Mouse (Mus musculus) spleen, postnatal 36 days (tissue): Measurements from ENCODE around the gene Trem2.
"Not testable (repeated sequence)": the region's sequence is repeated elsewhere in the genome, so short reads cannot be mapped to it uniquely, and the experiment has no call there.

Experiments
- DNase-seq, 2 experiments: peaks; one replicate each; pipeline ENCODE4 v3.0.0; 2022; ENCODE audit warnings: low spot score in 2 of 2, mixed read lengths in 1 of 2

The Trem2 gene

DNA sequence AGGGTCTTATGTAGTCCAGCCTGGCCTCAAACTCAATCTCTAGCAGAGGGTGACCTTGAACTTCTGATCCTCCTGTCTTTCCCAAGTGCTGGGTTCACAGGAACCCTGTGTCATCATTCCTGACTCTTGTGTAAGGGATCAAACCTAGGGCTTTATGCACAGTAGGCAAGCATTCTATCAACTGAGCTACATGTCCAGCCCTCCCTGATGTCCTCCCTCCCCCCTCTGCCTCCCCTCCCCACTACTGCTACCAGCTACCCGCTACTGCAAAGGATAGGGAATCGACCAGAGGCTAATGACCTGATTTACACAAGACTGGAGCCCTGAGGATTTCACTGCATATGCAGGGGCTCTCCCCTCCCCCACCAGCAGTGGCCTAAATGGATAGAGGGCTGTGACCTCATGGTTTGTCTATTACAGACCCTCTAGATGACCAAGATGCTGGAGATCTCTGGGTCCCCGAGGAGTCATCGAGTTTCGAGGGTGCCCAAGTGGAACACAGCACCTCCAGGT, 4.5 kb downstream of the Trem2 start:
- no peak for DNase-seq

DNA sequence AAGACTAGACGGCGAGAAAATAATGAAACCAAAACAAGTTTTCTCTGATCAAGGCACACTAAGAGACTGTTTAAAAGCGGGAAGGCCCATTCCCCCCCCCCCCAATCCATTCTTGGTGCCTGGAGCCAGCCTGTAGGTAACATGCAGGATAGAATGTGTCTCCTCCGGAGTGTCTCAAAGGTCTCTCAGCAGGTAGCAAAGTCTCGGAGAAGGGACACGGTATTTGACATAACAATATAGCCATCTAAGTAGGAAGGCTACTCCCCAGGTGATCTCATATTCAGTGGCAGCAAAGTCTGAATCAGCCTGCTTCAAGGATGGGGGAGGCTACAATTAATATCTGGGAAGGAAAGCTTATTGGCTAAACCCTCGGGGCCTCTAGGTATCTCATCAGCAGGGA, 6.8 kb downstream of the Trem2 start:
- DNase-seq: not testable (repeated sequence)

DNA sequence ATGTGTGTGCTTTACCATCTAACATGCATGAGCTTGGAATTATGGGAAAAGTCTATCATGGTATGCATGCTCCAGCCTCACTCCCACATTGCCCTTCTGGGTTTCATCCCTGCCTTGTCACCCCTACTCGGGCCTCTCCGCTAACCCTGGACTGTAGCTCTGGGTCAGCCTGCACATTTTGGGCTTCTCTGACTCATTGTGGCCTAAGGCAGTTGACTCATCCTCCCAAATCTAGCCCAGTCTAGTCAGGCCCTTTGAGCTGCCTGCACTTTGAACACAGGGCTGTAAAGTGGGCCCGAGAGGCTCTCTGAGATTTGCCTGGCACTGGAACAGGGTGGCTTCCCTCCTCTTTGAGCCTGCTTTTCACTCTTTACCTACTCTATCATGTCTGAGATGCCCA, 9.6 kb downstream of the Trem2 start:
- no peak for DNase-seq

DNA sequence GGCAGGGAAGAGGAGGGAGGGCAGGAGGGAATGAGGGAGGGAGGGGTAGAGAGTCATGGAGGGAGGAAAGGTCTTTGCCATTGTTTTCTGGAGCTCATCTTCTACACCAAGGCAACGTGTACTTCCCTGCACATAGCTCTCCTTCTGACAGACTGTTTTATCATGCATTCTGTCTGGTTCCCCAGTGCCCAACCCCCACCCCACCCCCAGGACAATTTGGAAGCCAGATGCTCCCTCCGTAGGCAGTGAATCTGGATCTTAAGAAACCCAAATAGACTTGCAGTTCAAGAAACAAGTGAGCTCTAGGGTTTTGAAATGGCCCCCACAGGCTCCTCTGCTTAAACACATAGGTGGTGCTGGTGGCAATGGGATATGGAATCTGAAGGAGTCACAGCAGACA, 11.7 kb downstream of the Trem2 start:
- DNase-seq: no peak

DNA sequence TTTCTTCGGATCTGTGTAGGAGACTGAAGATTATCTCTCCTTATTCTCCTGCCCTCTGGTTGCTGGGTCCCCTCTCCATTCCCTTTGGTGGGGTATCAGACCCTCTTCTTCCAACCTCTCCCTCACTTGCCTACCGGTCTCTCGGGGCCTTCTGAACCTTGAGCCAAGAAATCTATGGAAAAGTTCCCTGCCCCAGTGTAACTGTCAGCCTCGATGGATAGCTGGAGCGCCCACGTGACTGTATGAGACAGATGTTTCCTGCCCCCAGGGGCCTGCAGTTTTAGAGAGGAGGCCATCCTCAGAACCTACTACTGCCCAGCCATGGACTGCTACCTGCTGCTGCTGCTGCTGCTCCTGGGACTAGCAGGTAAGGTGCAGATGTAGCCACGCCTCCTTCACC, 13.4 kb downstream of the Trem2 start, which contains the start of gene Treml1:
Gene Treml1 (plus strand): TSS at position 301 of the 400 bp plus-strand sequence.
- DNase-seq: no peak

DNA sequence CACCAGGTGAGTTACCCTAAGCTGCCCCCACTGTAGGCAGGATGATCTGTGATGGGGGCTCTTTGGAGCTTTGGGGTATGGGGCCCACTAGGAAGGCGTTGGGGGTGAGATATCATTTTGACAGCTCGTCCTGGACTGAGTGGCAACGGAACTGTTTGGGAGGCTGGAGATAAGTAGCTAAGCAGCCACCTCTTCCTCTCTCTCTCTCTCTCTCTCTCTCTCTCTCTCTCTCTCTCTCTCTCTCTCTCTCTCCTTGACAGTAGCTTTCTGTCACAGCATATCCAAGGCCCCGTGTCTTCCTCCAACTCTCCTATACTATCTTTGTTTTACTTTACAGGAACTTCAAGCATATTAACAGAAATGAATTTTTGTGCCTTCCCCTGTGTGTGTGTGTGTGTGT, 14.3 kb downstream of the Trem2 start:
- no peak for DNase-seq

DNA sequence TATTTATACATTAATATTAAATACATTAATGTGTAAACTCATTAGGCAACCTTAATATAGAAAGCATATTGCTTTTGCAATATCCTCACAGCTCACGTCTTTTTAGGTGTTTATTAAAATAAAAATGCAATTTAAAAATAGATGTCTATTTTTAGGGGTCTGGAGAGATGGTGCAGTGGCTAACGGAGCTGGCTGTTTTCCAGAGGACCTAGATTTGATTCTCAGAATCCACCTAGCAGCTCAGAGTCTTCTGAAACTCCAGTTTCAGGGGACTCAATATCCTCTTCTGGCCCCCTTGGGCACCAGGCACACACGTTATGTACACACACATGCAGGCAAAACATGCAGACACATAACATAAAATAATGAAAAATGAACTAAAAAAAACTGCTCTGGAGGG, 16.1 kb downstream of the Trem2 start:
- DNase-seq: no peak

DNA sequence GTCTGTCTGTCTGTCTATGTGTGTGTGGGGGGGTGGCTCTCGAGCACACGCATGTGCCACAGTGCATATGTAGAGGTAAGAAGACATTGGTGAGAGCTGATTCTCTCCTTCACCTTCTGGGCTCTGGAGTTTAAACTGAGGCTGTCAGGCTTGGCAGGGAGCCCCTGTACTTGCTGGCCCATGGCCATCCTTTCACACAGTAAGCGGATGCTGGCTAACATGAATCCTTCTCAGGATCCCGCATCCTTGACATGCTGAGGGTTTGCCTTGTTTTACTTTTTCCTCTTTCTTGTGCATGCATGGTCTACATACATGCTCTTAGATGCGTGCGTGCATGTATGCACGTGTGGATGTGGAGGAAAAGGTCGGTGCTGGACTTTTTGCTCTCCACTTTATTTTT, 16.8 kb downstream of the Trem2 start:
- DNase-seq: no peak

DNA sequence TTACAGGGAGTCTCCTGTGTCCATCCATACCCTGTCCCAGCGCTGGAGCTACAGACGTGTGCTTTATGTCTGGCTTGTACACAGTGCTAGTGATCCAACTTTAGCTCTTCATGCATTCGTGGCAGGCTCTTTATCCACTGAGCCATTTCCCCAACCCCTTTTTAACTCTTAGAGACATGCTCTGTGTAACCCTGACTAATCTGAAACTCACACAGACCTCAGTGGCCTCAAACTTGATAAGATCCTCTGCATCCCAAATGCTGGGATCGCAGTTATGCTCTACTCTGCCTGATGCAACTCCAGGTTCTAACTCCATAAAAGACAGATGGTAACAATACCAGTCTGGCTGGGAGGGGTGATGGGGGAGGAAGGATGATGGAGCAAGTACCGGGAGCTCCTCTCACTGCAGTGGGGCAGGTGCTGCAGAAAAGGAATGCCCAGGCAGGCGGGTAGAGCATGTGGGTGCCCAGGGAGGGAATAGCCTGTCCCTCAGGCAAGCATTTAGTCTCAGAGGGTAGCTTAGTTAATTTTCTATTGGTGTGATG, 17.3 kb downstream of the Trem2 start:
- DNase-seq: no peak

DNA sequence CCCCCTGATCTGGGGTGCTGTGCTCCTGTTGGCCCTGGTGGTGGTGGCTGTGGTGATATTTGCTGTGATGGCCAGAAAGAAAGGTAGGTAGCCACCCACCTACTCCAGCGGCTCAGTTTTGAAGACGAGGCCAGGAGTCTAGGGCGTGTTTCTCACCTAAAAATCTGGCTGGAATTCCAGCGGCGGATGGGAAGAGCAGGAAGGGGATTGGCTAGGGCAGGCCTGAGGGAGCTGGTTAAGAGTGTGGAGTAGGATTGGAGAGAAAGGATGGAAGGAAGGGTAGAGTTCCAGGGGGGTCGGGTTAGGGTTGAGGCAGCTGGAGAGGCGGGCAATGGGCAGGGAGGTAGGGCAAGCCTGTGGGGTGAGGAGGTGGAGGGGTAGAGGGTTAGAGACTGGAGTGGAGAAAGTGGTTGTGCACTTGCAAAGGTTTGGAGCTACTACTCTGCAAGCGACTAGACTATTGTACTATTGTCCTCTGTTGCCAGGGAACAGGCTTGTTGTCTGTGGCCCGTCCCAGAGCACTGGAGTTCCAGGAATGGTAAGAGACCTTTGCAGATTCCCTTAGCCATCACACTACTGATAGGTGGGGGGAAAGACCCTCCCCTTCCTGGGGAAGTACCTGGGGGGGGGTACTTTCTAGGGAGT, 19.4 kb downstream of the Trem2 start:
- no peak for DNase-seq

DNA sequence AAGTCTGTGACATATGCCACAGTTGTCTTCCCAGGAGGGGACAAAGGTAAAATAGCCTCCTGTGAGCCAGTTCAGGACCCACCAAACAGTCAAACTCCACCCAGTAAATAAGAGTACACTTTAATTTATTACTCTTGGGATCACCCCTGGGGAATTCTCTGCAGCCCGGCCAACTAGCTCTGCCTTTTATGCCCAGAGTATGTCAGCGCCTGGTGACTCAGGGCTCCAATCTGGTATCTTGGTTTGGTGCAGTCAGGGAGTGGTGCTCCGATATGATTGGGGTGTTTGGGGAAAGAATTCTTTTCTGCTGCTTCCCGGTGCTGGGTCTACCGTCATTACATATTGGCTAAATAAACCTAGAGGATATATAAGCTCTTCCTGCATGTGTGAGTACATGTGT, 20.6 kb downstream of the Trem2 start:
- DNase-seq: no peak

DNA sequence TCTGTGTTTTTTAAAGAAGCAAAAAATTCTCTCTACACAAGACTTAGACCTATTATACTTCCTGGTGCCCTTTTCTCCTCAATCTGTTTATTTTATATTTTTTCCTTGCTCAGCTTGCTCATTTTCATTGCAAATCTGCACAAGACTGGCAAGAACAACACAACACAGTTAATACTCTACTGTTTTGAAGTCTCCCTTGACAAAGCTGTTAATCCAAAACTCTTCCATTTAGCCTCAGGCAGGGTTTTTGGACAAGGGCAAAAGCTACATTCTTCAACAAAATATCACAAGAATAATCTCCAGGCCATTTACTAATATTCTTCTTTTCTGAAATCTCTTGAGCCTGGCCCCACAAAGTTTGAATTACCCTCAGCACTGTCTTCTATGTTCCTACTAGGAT, 25.4 kb downstream of the Trem2 start:
- no peak for DNase-seq

DNA sequence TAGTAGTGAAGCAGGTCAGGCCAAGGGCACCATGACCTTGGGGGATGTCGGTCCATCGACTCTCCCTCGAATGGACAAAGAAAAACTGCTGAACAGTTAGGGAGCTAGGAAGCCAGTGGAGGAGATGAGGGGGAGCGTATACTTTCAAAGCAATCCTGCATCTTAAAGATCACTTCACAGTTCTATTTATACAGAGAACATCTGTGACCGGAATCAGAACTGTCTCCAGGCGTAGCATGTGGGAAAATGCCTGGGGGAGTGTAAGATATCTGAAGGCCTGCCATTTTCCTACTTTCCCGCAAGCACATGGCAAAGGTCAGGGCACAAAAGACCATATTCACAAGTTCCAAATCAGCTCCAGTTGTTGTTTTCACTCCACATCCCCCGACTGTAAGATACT, 26.8 kb downstream of the Trem2 start:
- DNase-seq: no peak

DNA sequence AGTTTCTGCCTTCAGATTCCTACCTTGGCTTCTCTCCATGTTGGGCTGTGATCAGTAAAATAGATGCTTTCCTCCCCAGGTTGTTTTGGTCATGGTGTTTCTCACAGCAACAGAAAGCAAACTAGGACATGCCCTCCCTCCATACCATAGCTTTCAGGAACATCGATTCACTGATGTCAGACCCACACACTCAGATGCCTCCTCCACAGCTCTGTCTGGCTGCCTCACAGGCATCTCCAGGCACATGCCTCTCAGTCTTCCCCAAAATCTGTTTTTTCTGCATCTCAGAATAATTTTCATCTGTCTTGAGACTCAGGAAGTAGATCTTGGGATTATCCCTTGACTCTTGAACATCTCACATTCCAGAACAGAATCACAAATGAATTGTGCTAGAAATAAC, 29.9 kb downstream of the Trem2 start:
- DNase-seq: no peak

DNA sequence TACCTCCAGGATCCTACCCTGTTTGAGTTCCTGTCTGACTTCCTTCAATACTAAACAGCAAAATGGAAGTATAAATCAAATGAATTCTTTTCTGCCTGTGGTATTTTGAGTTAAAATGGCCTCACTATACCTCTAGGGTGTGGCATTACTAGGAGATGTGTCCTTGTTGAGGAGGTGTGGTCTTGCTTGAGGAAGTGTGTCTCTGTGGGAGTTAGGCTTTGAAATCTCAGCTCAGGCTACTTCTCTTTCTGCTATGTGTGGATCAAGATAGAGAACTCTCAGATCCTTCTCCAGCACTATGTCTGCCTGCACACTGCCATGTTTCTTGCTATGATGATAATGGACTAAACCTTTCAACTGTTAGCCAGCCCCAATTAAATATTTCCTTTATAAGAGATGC, 32.8 kb downstream of the Trem2 start:
- DNase-seq: no peak

DNA sequence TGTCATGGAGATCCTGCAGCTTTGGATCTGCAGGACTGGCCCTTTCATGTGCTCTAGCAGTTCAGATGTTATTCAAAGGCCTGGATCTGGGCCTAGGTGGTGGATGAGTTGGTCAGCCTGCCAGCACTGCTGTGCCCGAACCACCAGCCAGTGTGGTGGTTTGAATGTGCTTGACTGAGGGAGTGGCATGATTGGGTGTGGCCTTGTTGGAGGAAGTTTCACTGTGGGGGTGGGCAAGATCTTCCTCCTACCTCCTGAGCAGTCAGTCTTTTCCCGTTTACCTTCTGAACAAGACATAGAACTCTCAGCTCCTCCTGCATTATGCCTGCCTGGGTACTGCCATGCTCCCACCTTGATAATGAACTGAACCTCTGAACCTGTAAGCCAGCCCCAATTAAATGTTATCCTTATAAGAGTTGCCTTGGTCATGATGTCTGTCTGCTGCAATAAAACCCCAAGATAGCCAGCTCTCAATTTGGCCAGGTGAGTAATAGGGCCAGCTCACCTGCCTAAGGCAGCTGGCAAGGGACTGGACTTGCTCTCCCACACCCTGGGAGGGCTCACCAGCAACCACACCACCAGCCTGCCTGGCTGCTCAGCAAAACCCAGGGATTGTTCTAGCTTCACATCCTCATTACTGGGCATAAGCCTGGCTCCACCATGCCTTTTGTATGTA, 39.7 kb downstream of the Trem2 start:
- DNase-seq: no peak

DNA sequence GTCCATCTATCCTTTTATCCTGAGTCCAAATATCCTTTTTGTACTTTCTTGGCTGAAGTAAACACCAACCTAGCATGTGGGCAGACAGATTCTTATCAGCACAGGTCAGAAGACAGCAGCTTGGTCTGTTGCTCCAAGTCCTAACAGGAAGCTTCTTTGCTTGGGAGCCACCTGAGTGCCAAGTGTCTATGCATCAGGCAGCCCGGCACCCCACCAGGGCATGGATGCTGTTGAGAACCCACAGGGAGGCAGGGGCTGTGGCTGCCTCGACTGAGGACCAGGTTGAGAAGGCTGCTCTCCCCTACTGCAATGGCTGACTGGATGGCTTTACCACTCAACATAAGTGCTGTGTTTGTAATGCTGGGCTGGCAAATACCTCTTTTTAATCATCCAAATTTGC, 42.5 kb downstream of the Trem2 start:
- DNase-seq: no peak

DNA sequence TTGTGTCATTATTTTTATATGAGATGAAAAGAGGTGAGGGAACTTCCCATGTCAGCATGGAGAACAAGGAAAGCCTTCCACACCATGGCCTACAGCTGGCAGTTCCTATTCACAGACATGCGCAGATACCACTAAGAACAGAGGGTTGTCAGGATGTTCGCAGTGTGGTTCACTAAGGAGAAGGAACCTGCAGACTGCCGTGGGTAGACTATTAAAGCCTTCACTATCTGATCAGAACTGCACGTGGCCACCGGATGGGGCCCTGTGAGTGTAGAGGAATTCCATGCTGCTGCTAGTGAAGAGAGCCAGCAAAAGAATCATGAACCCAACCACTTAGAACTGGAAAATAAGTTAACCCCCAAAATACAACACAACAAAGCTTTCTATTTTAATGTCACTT, 43.2 kb downstream of the Trem2 start:
- DNase-seq: no peak

DNA sequence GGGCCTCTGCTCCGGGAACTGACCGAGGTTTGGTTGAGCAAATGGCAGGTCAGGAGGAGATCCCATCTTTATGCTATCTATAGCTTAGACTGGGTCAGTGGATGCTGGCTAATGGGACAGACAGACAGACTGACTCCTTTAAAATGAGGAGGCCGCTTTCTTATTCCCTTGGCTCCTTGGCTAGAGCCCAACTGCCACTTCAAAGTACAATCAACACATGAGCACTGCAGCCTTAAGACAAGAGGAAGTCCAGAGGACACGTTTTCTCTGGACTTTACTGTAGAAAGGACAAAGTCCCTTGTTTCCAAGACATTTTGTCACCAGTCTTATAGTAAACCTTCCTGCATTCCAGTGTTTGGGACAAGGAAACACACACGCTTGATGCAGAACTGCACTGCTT, 45.2 kb downstream of the Trem2 start:
- DNase-seq: no peak

DNA sequence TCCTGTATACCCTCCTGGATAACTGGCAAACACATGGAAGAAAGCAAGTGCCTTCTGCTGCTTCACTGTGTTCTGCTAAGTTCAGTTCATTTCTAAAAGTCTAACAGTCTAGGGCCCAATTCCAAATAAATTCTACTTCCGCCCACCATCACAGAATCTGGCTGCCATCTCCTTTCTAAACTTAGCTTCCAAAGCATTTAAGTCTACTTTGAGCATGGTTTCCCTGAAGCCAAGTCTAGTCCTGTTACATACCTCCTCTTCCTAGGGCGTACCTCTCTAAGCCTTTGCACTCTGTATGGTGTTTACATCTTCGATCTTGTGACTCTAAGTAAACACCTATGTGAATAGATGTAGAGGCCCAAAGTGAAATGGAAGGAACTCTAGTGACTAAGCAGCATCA, 46.4 kb downstream of the Trem2 start:
- no peak for DNase-seq

DNA sequence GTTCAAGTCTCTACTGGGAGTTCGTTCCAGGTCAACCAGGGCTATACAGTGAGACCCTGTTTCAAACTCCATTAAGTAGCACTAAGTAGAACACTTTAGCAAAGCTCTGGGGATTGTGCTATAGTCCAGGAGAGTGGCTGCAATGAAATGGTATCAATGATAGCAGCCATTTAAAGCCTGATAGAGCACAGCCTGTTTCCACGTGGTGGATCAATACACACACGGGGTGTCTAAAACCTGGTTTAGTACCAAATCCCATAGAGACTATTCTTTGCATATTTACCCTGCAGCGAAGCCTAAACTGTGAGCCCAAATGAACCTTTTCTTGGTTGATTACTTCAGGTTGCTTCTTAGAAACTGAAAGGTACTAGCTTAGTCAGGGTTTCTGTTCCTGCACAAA, 55.5 kb downstream of the Trem2 start:
- no peak for DNase-seq

DNA sequence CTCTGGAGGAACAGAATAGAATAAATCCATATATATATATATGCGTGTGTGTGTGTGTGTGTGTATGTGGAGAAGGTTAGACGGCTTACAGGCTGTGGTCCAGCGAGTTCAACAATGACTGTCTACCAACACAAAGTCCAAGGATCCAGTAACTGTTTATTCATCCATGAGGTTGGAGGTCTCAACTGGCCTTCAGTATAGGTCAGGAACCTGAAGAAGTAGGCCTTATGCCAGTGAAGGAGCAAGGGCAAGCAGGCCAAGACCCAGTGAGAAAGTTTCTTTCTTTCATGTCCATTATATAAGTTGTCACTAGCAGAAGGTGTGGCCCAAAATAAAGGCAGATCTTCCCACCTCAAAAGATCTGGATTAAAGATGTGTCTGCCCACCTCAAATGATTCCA, 56.5 kb downstream of the Trem2 start:
- no peak for DNase-seq
